In the genomic region with DNA sequence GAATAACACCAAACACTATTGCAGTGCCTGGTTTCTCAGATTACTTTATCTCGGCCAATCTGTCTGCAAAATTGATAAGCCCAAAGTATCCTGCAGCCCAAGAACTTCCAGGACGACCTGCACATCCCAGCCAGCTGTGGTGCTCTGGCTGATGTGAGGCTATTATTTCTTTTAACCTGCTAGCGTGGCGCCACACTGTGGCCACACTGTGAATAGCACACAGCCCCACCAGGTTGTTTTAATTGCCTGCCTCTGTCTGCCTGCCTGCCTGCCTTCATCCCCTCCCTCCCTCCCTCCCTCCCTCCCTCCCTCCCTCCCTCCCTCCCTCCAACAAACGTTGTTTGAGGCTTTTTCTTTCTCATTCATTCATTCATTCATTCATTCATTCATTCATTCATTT, we compare ENCODE assay signal across 9 mouse cellular contexts. TPM values are rescaled to one million over a fixed set of nuclear protein-coding genes. Genes with fewer than 3 reads are reported as not detected.
A peak's percentile ranks its signal among the peaks of the same experiment; 100 is the strongest.
DNase-seq lines count a peak whose midpoint lies in the region; ATAC-seq and TF ChIP-seq lines count a peak whose summit lies in the region.
"Had no signal": no experiment of that assay in that cellular context is flagged by ENCODE, and none has a peak within 500 bp of the region (broad histone marks: within the 10 kb centered on the region; RNA-seq: fewer than 3 reads in every experiment).

No protein-coding gene starts in this region.

- H3K27ac ChIP-seq in hindbrain, embryonic 14.5 days: no peak overlapping the region
- H3K27ac ChIP-seq in hindbrain, embryonic 16.5 days (ENCODE audit: low read depth, low read length): no peak overlapping the region

- no peak overlapping the region for H3K4me3 ChIP-seq in hindbrain, embryonic 14.5 days (replicated peaks; ENCODE audit: low read length)
- H3K4me3 ChIP-seq in hindbrain, embryonic 16.5 days (ENCODE audit: low read length): no peak overlapping the region
- H3K4me3 ChIP-seq in C2C12 (ENCODE audit: insufficient read depth, poor library complexity, severe bottlenecking): no peak overlapping the region

- H3ac ChIP-seq in C2C12 (ENCODE audit: control insufficient read depth, insufficient read length, low read depth): no peak overlapping the region

- H3K79me2 ChIP-seq in C2C12 (ENCODE audit: control insufficient read depth, insufficient read depth): no peaks in the 10 kb centered on the region

- TF ChIP-seq CTCF in C2C12 (IDR thresholded peaks at IDR 0.05; ENCODE audit: control insufficient read depth, insufficient read depth, insufficient read length): peak; percentile 78

- DNase-seq in hindbrain, embryonic 14.5 days (ENCODE audit: low spot score): peak; percentile 57
- peak; percentile 73 for DNase-seq in forelimb bud, embryonic 11.5 days (ENCODE audit: low read depth, low spot score)
- peak; percentile 40 for DNase-seq in left cerebral cortex, postnatal 4 days
- DNase-seq in retina, embryonic 14.5 days (ENCODE audit: low spot score): peak; percentile 80
- DNase-seq in yolk sac, embryonic 10.5 days (ENCODE audit: low spot score): peak; percentile 50

- 12% methylated on average over 5 of the region's 5 CpGs for WGBS in hindbrain, embryonic 14.5 days
- WGBS in hindbrain, embryonic 16.5 days: 13% methylated on average over 4 of the region's 5 CpGs

- ATAC-seq in hindbrain, embryonic 14.5 days (ENCODE audit: low FRiP score): no peak
- ATAC-seq in hindbrain, embryonic 16.5 days: no peak
- ATAC-seq in activated CD4-positive, CD25-positive, alpha-beta regulatory T cell, adult 4 months: peak; percentile 52

- H3K4me2 ChIP-seq in hindbrain, embryonic 14.5 days (replicated peaks): no peak overlapping the region
- no peak overlapping the region for H3K4me2 ChIP-seq in hindbrain, embryonic 16.5 days (ENCODE audit: low read length)

- intact Hi-C loops in left cerebral cortex, postnatal 4 days (cut with DNase I): no loop called here

- H3K36me3 ChIP-seq in hindbrain, embryonic 14.5 days (replicated peaks; ENCODE audit: control insufficient read depth, insufficient read depth): no peaks in the 10 kb centered on the region
- no peaks in the 10 kb centered on the region for H3K36me3 ChIP-seq in hindbrain, embryonic 16.5 days (ENCODE audit: control insufficient read depth, insufficient read depth, low read length)
- H3K36me3 ChIP-seq in C2C12 (ENCODE audit: control insufficient read depth, insufficient read depth): no peaks in the 10 kb centered on the region

- no peaks in the 10 kb centered on the region for H3K27me3 ChIP-seq in hindbrain, embryonic 14.5 days (ENCODE audit: control insufficient read depth, insufficient read depth, low read length)
- no peaks in the 10 kb centered on the region for H3K27me3 ChIP-seq in hindbrain, embryonic 16.5 days (replicated peaks; ENCODE audit: control insufficient read depth, insufficient read depth, low read length)
- no peaks in the 10 kb centered on the region for H3K27me3 ChIP-seq in C2C12 (ENCODE audit: control insufficient read depth, insufficient read depth, insufficient read length)

- H3K79me3 ChIP-seq in C2C12 (ENCODE audit: low read depth): no peaks in the 10 kb centered on the region

- H3K9me3 ChIP-seq in hindbrain, embryonic 14.5 days (ENCODE audit: control insufficient read depth, low read length): no peaks in the 10 kb centered on the region
- H3K9me3 ChIP-seq in hindbrain, embryonic 16.5 days (ENCODE audit: control insufficient read depth, low read length): no peaks in the 10 kb centered on the region

- peaks cover 13% of the 10 kb centered on the region for H3K4me1 ChIP-seq in hindbrain, embryonic 14.5 days (replicated peaks; ENCODE audit: control insufficient read depth, insufficient read depth, low read length)
- peaks cover 15% of the 10 kb centered on the region for H3K4me1 ChIP-seq in hindbrain, embryonic 16.5 days (ENCODE audit: control insufficient read depth, insufficient read depth, low read depth, low read length)

- H3K9ac ChIP-seq in hindbrain, embryonic 14.5 days: no peak overlapping the region
- H3K9ac ChIP-seq in hindbrain, embryonic 16.5 days (ENCODE audit: low read depth, low read length): no peak overlapping the region

TF ChIP-seq in C2C12, 6 proteins besides CTCF, POLR2A, EP300 and RAD21:
- no peak for TF ChIP-seq MYOD1 (IDR thresholded peaks at IDR 0.05; ENCODE audit: control insufficient read depth, insufficient read length, low read depth)
- TF ChIP-seq CEBPB (IDR thresholded peaks at IDR 0.05; ENCODE audit: low read depth): no peak
- no peak for TF ChIP-seq USF1 (IDR thresholded peaks at IDR 0.05; ENCODE audit: low read depth)
- TF ChIP-seq MYOG (IDR thresholded peaks at IDR 0.05; ENCODE audit: control insufficient read depth, extremely low read depth, insufficient read length): no peak
- TF ChIP-seq FOSL1 (IDR thresholded peaks at IDR 0.05; ENCODE audit: insufficient read depth, low read length, poor library complexity, severe bottlenecking): no peak
- TF ChIP-seq MAX (IDR thresholded peaks at IDR 0.05): no peak

RNA-seq across cellular contexts. Expression of a gene that starts 10.1 kb away (rescaled TPM):
- polyA plus RNA-seq in hindbrain, embryonic 14.5 days (2014; fragmentation: Nextera tagmentation; extraction: Ambion mirVana): 64.6 and 67.3 TPM in 2 replicates
- polyA plus RNA-seq in hindbrain, embryonic 16.5 days (2015; fragmentation: Nextera tagmentation; extraction: Ambion mirVana): 72.4 and 81.3 TPM in 2 replicates
- polyA plus RNA-seq in C2C12 (2012; fragmentation: generic; extraction: Trizol): 4.7 TPM
- 1 to 10 TPM; 6.5 to 8.3 TPM for polyA plus RNA-seq in activated CD4-positive, CD25-positive, alpha-beta regulatory T cell, adult 4 months (2017; shearing (Covaris generic))
- 10 to 100 TPM; 28.3 to 30.3 TPM for total RNA-seq in left cerebral cortex, postnatal 4 days (2021)

RNA-seq across cellular contexts. Expression of a gene that starts 10.2 kb away (rescaled TPM):
- 11.9 and 12.8 TPM in 2 replicates for polyA plus RNA-seq in hindbrain, embryonic 14.5 days (2014; fragmentation: Nextera tagmentation; extraction: Ambion mirVana)
- 9.9 and 11.8 TPM in 2 replicates for polyA plus RNA-seq in hindbrain, embryonic 16.5 days (2015; fragmentation: Nextera tagmentation; extraction: Ambion mirVana)
- 4.5 TPM for polyA plus RNA-seq in C2C12 (2012; fragmentation: generic; extraction: Trizol)
- 10 to 100 TPM in 1 of 2 experiments, 1 to 10 TPM in 1; 8.5 to 10.1 TPM for polyA plus RNA-seq in activated CD4-positive, CD25-positive, alpha-beta regulatory T cell, adult 4 months (2017; shearing (Covaris generic))
- 1 to 10 TPM; 5.3 to 6.0 TPM for total RNA-seq in left cerebral cortex, postnatal 4 days (2021)

RNA-seq across cellular contexts. Expression of a gene that starts 24.2 kb away (rescaled TPM):
- polyA plus RNA-seq in hindbrain, embryonic 14.5 days (2014; fragmentation: Nextera tagmentation; extraction: Ambion mirVana): not detected in 2 replicates
- not detected in 2 replicates for polyA plus RNA-seq in hindbrain, embryonic 16.5 days (2015; fragmentation: Nextera tagmentation; extraction: Ambion mirVana)
- 0.13 TPM for polyA plus RNA-seq in C2C12 (2012; fragmentation: generic; extraction: Trizol)
- polyA plus RNA-seq in activated CD4-positive, CD25-positive, alpha-beta regulatory T cell, adult 4 months (2017; shearing (Covaris generic)): not detected
- not detected for total RNA-seq in left cerebral cortex, postnatal 4 days (2021)
- total RNA-seq: layer of hippocampus, adult 8-10 months had no signal

RNA-seq across cellular contexts. Expression of a gene that starts 24.2 kb away (rescaled TPM):
- polyA plus RNA-seq in hindbrain, embryonic 14.5 days (2014; fragmentation: Nextera tagmentation; extraction: Ambion mirVana): 40.2 and 45.7 TPM in 2 replicates
- 38.7 and 45.2 TPM in 2 replicates for polyA plus RNA-seq in hindbrain, embryonic 16.5 days (2015; fragmentation: Nextera tagmentation; extraction: Ambion mirVana)
- 8.9 TPM for polyA plus RNA-seq in C2C12 (2012; fragmentation: generic; extraction: Trizol)
- 10 to 100 TPM; 28.3 to 29.3 TPM for polyA plus RNA-seq in activated CD4-positive, CD25-positive, alpha-beta regulatory T cell, adult 4 months (2017; shearing (Covaris generic))
- 10 to 100 TPM; 20.4 to 21.5 TPM for total RNA-seq in left cerebral cortex, postnatal 4 days (2021)

RNA-seq across cellular contexts. Expression of a gene that starts 24.4 kb away (rescaled TPM):
- polyA plus RNA-seq in hindbrain, embryonic 14.5 days (2014; fragmentation: Nextera tagmentation; extraction: Ambion mirVana): 44.8 and 48.6 TPM in 2 replicates
- 34.7 and 38.9 TPM in 2 replicates for polyA plus RNA-seq in hindbrain, embryonic 16.5 days (2015; fragmentation: Nextera tagmentation; extraction: Ambion mirVana)
- polyA plus RNA-seq in C2C12 (2012; fragmentation: generic; extraction: Trizol): 20.6 TPM
- 10 to 100 TPM; 23.8 to 24.3 TPM for polyA plus RNA-seq in activated CD4-positive, CD25-positive, alpha-beta regulatory T cell, adult 4 months (2017; shearing (Covaris generic))
- total RNA-seq in left cerebral cortex, postnatal 4 days (2021): 10 to 100 TPM; 30.9 to 31.3 TPM
